Mouse (Mus musculus) cerebellum, adult (tissue): ENCODE measurements around the gene BC034090.
"Not testable (repeated sequence)": the region's sequence is repeated elsewhere in the genome, so short reads cannot be mapped to it uniquely, and the experiment has no call there.

Experiments
- ATAC-seq: cut with Nextera tagmentation; 2 replicates; pipeline ENCODE4 v1.9.2; 2017; ENCODE audit warnings: mild to moderate bottlenecking, moderate library complexity, mixed read lengths; ENCODE audit not compliant: insufficient number of reproducible peaks, low FRiP score, low TSS enrichment

The BC034090 gene

GRCm38 (mm10) chr1:155243797-155244770 lies at the start of gene BC034090:
Gene BC034090, minus strand, starts transcription at chr1:155244444.
- no peak for ATAC-seq

- peak; percentile 78 for ATAC-seq
Measured at GRCm38 (mm10) chr1:155293446-155293845, 49.2 kb upstream of the BC034090 start.

GRCm38 (mm10) chr1:155289411-155289810 lies 45.2 kb upstream of the BC034090 start:
- no peak for ATAC-seq

- no peak for ATAC-seq
Measured at GRCm38 (mm10) chr1:155288033-155288432, 43.8 kb upstream of the BC034090 start.

- ATAC-seq: no peak
Measured at GRCm38 (mm10) chr1:155283808-155284207, 39.6 kb upstream of the BC034090 start.

- ATAC-seq: peak; percentile 93
Measured at GRCm38 (mm10) chr1:155281003-155281793, 37.0 kb upstream of the BC034090 start.

GRCm38 (mm10) chr1:155280306-155280705 lies 36.1 kb upstream of the BC034090 start:
- ATAC-seq: no peak

- no peak for ATAC-seq
Measured at GRCm38 (mm10) chr1:155276381-155277033, 32.3 kb upstream of the BC034090 start.

GRCm38 (mm10) chr1:155275793-155276192 lies 31.5 kb upstream of the BC034090 start:
- no peak for ATAC-seq

- no peak for ATAC-seq
Measured at GRCm38 (mm10) chr1:155274976-155275375, 30.7 kb upstream of the BC034090 start.

GRCm38 (mm10) chr1:155272953-155273352 lies 28.7 kb upstream of the BC034090 start:
- no peak for ATAC-seq

GRCm38 (mm10) chr1:155262496-155262895 lies 18.3 kb upstream of the BC034090 start:
- ATAC-seq: not testable (repeated sequence)

GRCm38 (mm10) chr1:155254309-155254708 lies 10.1 kb upstream of the BC034090 start:
- no peak for ATAC-seq

GRCm38 (mm10) chr1:155253126-155253525 lies 8.9 kb upstream of the BC034090 start:
- no peak for ATAC-seq

GRCm38 (mm10) chr1:155252631-155253121 lies 8.4 kb upstream of the BC034090 start:
- no peak for ATAC-seq

GRCm38 (mm10) chr1:155251596-155251995 lies 7.4 kb upstream of the BC034090 start:
- no peak for ATAC-seq

- ATAC-seq: no peak
Measured at GRCm38 (mm10) chr1:155250531-155251135, 6.4 kb upstream of the BC034090 start.

- no peak for ATAC-seq
Measured at GRCm38 (mm10) chr1:155249896-155250295, 5.7 kb upstream of the BC034090 start.

- ATAC-seq: no peak
Measured at GRCm38 (mm10) chr1:155248041-155248440, 3.8 kb upstream of the BC034090 start.

- no peak for ATAC-seq
Measured at GRCm38 (mm10) chr1:155247441-155247840, 3.2 kb upstream of the BC034090 start.
